ENCODE assay signal across 8 mouse cellular contexts in genomic region chr7:90150311-90150710, GRCm38 (mm10). TPM values are rescaled to one million over a fixed set of nuclear protein-coding genes. Genes with fewer than 3 reads are reported as not detected.
DNase-seq lines count a peak whose midpoint lies in the region; ATAC-seq lines count a peak whose summit lies in the region.

No protein-coding gene starts in this region.

- H3K9me3 ChIP-seq in forebrain, embryonic 11.5 days (ENCODE audit: control insufficient read depth, low read length) = no peaks in the 10 kb centered on the region
- H3K9me3 ChIP-seq in forebrain, embryonic 10.5 days = no peaks in the 10 kb centered on the region
- no peaks in the 10 kb centered on the region for H3K9me3 ChIP-seq in heart, embryonic 12.5 days (replicated peaks)
- no peaks in the 10 kb centered on the region for H3K9me3 ChIP-seq in kidney, embryonic 15.5 days (replicated peaks)

- no peak overlapping the region for H3K27ac ChIP-seq in forebrain, embryonic 11.5 days (ENCODE audit: low read depth, low read length)
- H3K27ac ChIP-seq in forebrain, embryonic 10.5 days = no peak overlapping the region
- H3K27ac ChIP-seq in heart, embryonic 12.5 days (ENCODE audit: poor library complexity, severe bottlenecking) = no peak overlapping the region
- no peak overlapping the region for H3K27ac ChIP-seq in kidney, embryonic 15.5 days

- H3K4me3 ChIP-seq in forebrain, embryonic 11.5 days (ENCODE audit: low read depth, low read length) = no peak overlapping the region
- no peak overlapping the region for H3K4me3 ChIP-seq in forebrain, embryonic 10.5 days
- H3K4me3 ChIP-seq in heart, embryonic 12.5 days = no peak overlapping the region
- H3K4me3 ChIP-seq in kidney, embryonic 15.5 days (replicated peaks) = no peak overlapping the region

- ATAC-seq in forebrain, embryonic 11.5 days (replicated peaks; ENCODE audit: low FRiP score) = 0 out of 2 replicates have a peak, but pooled peaks have one; percentile 67
- peak; percentile 46; the same call in 1 of the 2 replicates for ATAC-seq in heart, embryonic 12.5 days (ENCODE audit: insufficient number of reproducible peaks, low FRiP score)
- peak; percentile 77 for ATAC-seq in kidney, embryonic 15.5 days (replicated peaks; ENCODE audit: low FRiP score)

- no peaks in the 10 kb centered on the region for H3K36me3 ChIP-seq in forebrain, embryonic 11.5 days (ENCODE audit: control insufficient read depth, insufficient read depth, low read length)
- no peaks in the 10 kb centered on the region; the same call in 1 of the 2 replicates for H3K36me3 ChIP-seq in forebrain, embryonic 10.5 days (replicated peaks)
- no peaks in the 10 kb centered on the region for H3K36me3 ChIP-seq in heart, embryonic 12.5 days
- peaks cover 7% of the 10 kb centered on the region; the same call in 1 of the 2 replicates for H3K36me3 ChIP-seq in kidney, embryonic 15.5 days

- 48% methylated on average over 2 of the region's 2 CpGs for WGBS in forebrain, embryonic 11.5 days
- 45% methylated on average over 2 of the region's 2 CpGs for WGBS in forebrain, embryonic 10.5 days
- 47% methylated on average over 2 of the region's 2 CpGs for WGBS in heart, embryonic 12.5 days
- WGBS in kidney, embryonic 15.5 days = 36% methylated on average over 2 of the region's 2 CpGs

- no peaks in the 10 kb centered on the region for H3K4me1 ChIP-seq in forebrain, embryonic 11.5 days (replicated peaks; ENCODE audit: control insufficient read depth, insufficient read depth, low read length)
- peaks cover 11% of the 10 kb centered on the region; the same call in 1 of the 2 replicates for H3K4me1 ChIP-seq in forebrain, embryonic 10.5 days
- H3K4me1 ChIP-seq in heart, embryonic 12.5 days (replicated peaks) = peaks cover 26% of the 10 kb centered on the region
- H3K4me1 ChIP-seq in kidney, embryonic 15.5 days = peaks cover 28% of the 10 kb centered on the region

- peak; percentile 56 for DNase-seq in forebrain, embryonic 11.5 days (ENCODE audit: low spot score)
- DNase-seq in forebrain, embryonic 10.5 days (ENCODE audit: extremely low spot score, low spot score) = no peak
- peak; percentile 73 for DNase-seq in adipocyte (ENCODE audit: low spot score)
- peak; percentile 70 for DNase-seq in embryo, embryonic 10.5 days (ENCODE audit: low spot score)
- peak; percentile 78 for DNase-seq in lung, postnatal 25 days (ENCODE audit: low spot score)
- DNase-seq in right cerebral cortex, postnatal 14 days = peak; percentile 32

- no peaks in the 10 kb centered on the region for H3K27me3 ChIP-seq in forebrain, embryonic 11.5 days (ENCODE audit: control insufficient read depth, insufficient read depth, low read length)
- no peaks in the 10 kb centered on the region for H3K27me3 ChIP-seq in forebrain, embryonic 10.5 days (ENCODE audit: poor library complexity, severe bottlenecking)
- no peaks in the 10 kb centered on the region for H3K27me3 ChIP-seq in heart, embryonic 12.5 days (replicated peaks)
- H3K27me3 ChIP-seq in kidney, embryonic 15.5 days = no peaks in the 10 kb centered on the region

- H3K9ac ChIP-seq in forebrain, embryonic 11.5 days (ENCODE audit: low read length) = no peak overlapping the region
- no peak overlapping the region for H3K9ac ChIP-seq in heart, embryonic 12.5 days
- no peak overlapping the region for H3K9ac ChIP-seq in kidney, embryonic 15.5 days

- no peak overlapping the region for H3K4me2 ChIP-seq in forebrain, embryonic 11.5 days (ENCODE audit: low read depth, low read length, severe bottlenecking)
- H3K4me2 ChIP-seq in heart, embryonic 12.5 days = no peak overlapping the region
- H3K4me2 ChIP-seq in kidney, embryonic 15.5 days = no peak overlapping the region

RNA-seq across cellular contexts. Expression of gene Picalm, which starts 20.3 kb away (rescaled TPM):
- 33.6 and 36.7 TPM in 2 replicates for polyA plus RNA-seq in forebrain, embryonic 11.5 days (2014; fragmentation: Nextera tagmentation; extraction: Ambion mirVana)
- polyA plus RNA-seq in forebrain, embryonic 10.5 days (2016; fragmentation: Nextera tagmentation; extraction: Ambion mirVana) = 22.9 and 25.0 TPM in 2 replicates
- polyA plus RNA-seq in heart, embryonic 12.5 days (2016; fragmentation: Nextera tagmentation; extraction: Ambion mirVana) = 38.8 and 40.7 TPM in 2 replicates
- 39.1 and 39.9 TPM in 2 replicates for polyA plus RNA-seq in kidney, embryonic 15.5 days (2015; fragmentation: Nextera tagmentation; extraction: Ambion mirVana)
